ENCODE assay signal across 8 mouse cellular contexts in genomic region chr8:84637946-84638554, GRCm38 (mm10). TPM values are rescaled to one million over a fixed set of nuclear protein-coding genes. Genes with fewer than 3 reads are reported as not detected.
A peak's percentile ranks its signal among the peaks of the same experiment; 100 is the strongest.
DNase-seq lines count a peak whose midpoint lies in the region; ATAC-seq lines count a peak whose summit lies in the region.

No protein-coding gene starts in this region.

- peak overlapping the region; percentile 84; the same call in 1 of the 2 replicates for H3K27ac ChIP-seq in forebrain, embryonic 15.5 days (replicated peaks)
- H3K27ac ChIP-seq in liver, embryonic 13.5 days = no peak overlapping the region

- peak overlapping the region; percentile 92 for H3K4me2 ChIP-seq in forebrain, embryonic 15.5 days (replicated peaks)
- peak overlapping the region; percentile 88 for H3K4me2 ChIP-seq in liver, embryonic 13.5 days

- peak; percentile 20 to 53 for DNase-seq in adrenal gland, adult (ENCODE audit: inconsistent age in 2 of 2, low spot score in 1 of 2)
- DNase-seq in adrenal gland, adult 18-20 months (ENCODE audit: low spot score in 2 of 2) = no peak
- DNase-seq in 3T3-L1 (ENCODE audit: low read depth, low spot score) = peak; percentile 48
- no peak for DNase-seq in liver, embryonic 13.5 days
- DNase-seq in adrenal gland, postnatal 10 days = no peak
- no peak for DNase-seq in gastrocnemius, postnatal 14 days

- peak overlapping the region; percentile 51 for H3K4me3 ChIP-seq in forebrain, embryonic 15.5 days
- peak overlapping the region; percentile 69 for H3K4me3 ChIP-seq in liver, embryonic 13.5 days (replicated peaks)

- H3K9ac ChIP-seq in forebrain, embryonic 15.5 days (replicated peaks) = peak overlapping the region; percentile 72
- H3K9ac ChIP-seq in liver, embryonic 13.5 days = peak overlapping the region; percentile 77

- no peaks in the 10 kb centered on the region for H3K27me3 ChIP-seq in forebrain, embryonic 15.5 days
- H3K27me3 ChIP-seq in liver, embryonic 13.5 days = peaks cover 22% of the 10 kb centered on the region

- 35% methylated on average over 8 of the region's 8 CpGs for WGBS in forebrain, embryonic 15.5 days
- 47% methylated on average over 8 of the region's 8 CpGs for WGBS in liver, embryonic 13.5 days (ENCODE audit: insufficient replicate concordance)

- H3K36me3 ChIP-seq in forebrain, embryonic 15.5 days = no peaks in the 10 kb centered on the region
- no peaks in the 10 kb centered on the region for H3K36me3 ChIP-seq in liver, embryonic 13.5 days

- H3K9me3 ChIP-seq in forebrain, embryonic 15.5 days = no peaks in the 10 kb centered on the region
- H3K9me3 ChIP-seq in liver, embryonic 13.5 days (replicated peaks) = no peaks in the 10 kb centered on the region

- intact Hi-C loops in gastrocnemius, postnatal 14 days (cut with DNase I; ENCODE audit: low total_unique reads) = no loop called here

- ATAC-seq in forebrain, embryonic 15.5 days (replicated peaks) = no peak
- ATAC-seq in liver, embryonic 13.5 days (ENCODE audit: low read depth) = no peak
- ATAC-seq in megakaryocyte progenitor cell, adult 5-6 weeks (replicated peaks; ENCODE audit: poor library complexity) = no peak

- H3K4me1 ChIP-seq in forebrain, embryonic 15.5 days = peaks cover 28% of the 10 kb centered on the region
- peaks cover 25% of the 10 kb centered on the region for H3K4me1 ChIP-seq in liver, embryonic 13.5 days (replicated peaks)

RNA-seq across cellular contexts. Expression of gene Ier2, which starts 24.6 kb away (rescaled TPM):
- 10 to 100 TPM; 20.7 to 24.6 TPM for total RNA-seq in adrenal gland, adult 18-20 months (2021)
- 26.0 and 33.4 TPM in 2 replicates for polyA plus RNA-seq in forebrain, embryonic 15.5 days (2015; fragmentation: Nextera tagmentation; extraction: Ambion mirVana)
- polyA plus RNA-seq in liver, embryonic 13.5 days (2015; fragmentation: Nextera tagmentation; extraction: Ambion mirVana) = 20.5 and 24.1 TPM in 2 replicates
- total RNA-seq in adrenal gland, postnatal 10 days (2021) = 10 to 100 TPM; 33.3 to 63.4 TPM
- 10 to 100 TPM; 10.5 to 10.8 TPM for total RNA-seq in gastrocnemius, postnatal 14 days (2021)
- 43.5 and 61.9 TPM in 2 replicates for total RNA-seq in megakaryocyte progenitor cell, adult 5-6 weeks (2015)
- 34.4 and 49.8 TPM in 2 replicates for total RNA-seq in megakaryocyte progenitor cell, adult 5-6 weeks (2017)

RNA-seq across cellular contexts. Expression of gene Trmt1, which starts 48.1 kb away (rescaled TPM):
- total RNA-seq in adrenal gland, adult 18-20 months (2021) = 10 to 100 TPM; 66.3 to 79.0 TPM
- polyA plus RNA-seq in forebrain, embryonic 15.5 days (2015; fragmentation: Nextera tagmentation; extraction: Ambion mirVana) = 62.4 and 64.0 TPM in 2 replicates
- 45.9 and 46.8 TPM in 2 replicates for polyA plus RNA-seq in liver, embryonic 13.5 days (2015; fragmentation: Nextera tagmentation; extraction: Ambion mirVana)
- total RNA-seq in adrenal gland, postnatal 10 days (2021) = 10 to 100 TPM; 63.4 to 82.8 TPM
- 10 to 100 TPM; 26.0 to 36.2 TPM for total RNA-seq in gastrocnemius, postnatal 14 days (2021)
- 56.0 and 64.4 TPM in 2 replicates for total RNA-seq in megakaryocyte progenitor cell, adult 5-6 weeks (2015)
- total RNA-seq in megakaryocyte progenitor cell, adult 5-6 weeks (2017) = 82.2 and 84.4 TPM in 2 replicates

RNA-seq across cellular contexts. Expression of gene Nacc1, which starts 49.6 kb away (rescaled TPM):
- 10 to 100 TPM; 71.3 to 77.8 TPM for total RNA-seq in adrenal gland, adult 18-20 months (2021)
- polyA plus RNA-seq in forebrain, embryonic 15.5 days (2015; fragmentation: Nextera tagmentation; extraction: Ambion mirVana) = 15.5 and 16.4 TPM in 2 replicates
- 6.9 and 7.6 TPM in 2 replicates for polyA plus RNA-seq in liver, embryonic 13.5 days (2015; fragmentation: Nextera tagmentation; extraction: Ambion mirVana)
- total RNA-seq in adrenal gland, postnatal 10 days (2021) = 10 to 100 TPM; 59.1 to 62.9 TPM
- 10 to 100 TPM; 25.7 to 33.6 TPM for total RNA-seq in gastrocnemius, postnatal 14 days (2021)
- 71.6 and 77.1 TPM in 2 replicates for total RNA-seq in megakaryocyte progenitor cell, adult 5-6 weeks (2015)
- 50.9 and 53.5 TPM in 2 replicates for total RNA-seq in megakaryocyte progenitor cell, adult 5-6 weeks (2017)

Comparison
In these comparisons a context has a peak if more than half of its experiments do, and no peak if none do; other contexts are left out.
1. DNase-seq: peak in adrenal gland, adult (2 of 2) and 3T3-L1 (single experiment); none in adrenal gland, adult 18-20 months (0 of 2), liver, embryonic 13.5 days (single experiment), adrenal gland, postnatal 10 days (single experiment) and gastrocnemius, postnatal 14 days (single experiment).